Mouse (Mus musculus) right cerebral cortex, postnatal 10 days (tissue): ENCODE results near the gene Ttc25.
"Not testable (repeated sequence)": the region's sequence is repeated elsewhere in the genome, so short reads cannot be mapped to it uniquely, and the experiment has no call there.

ENCODE experiments used
- DNase-seq, 2 experiments: peaks; one replicate each; pipeline ENCODE4 v3.0.0; 2021; ENCODE audit warnings: low spot score in 2 of 2

Gene Ttc25

DNA sequence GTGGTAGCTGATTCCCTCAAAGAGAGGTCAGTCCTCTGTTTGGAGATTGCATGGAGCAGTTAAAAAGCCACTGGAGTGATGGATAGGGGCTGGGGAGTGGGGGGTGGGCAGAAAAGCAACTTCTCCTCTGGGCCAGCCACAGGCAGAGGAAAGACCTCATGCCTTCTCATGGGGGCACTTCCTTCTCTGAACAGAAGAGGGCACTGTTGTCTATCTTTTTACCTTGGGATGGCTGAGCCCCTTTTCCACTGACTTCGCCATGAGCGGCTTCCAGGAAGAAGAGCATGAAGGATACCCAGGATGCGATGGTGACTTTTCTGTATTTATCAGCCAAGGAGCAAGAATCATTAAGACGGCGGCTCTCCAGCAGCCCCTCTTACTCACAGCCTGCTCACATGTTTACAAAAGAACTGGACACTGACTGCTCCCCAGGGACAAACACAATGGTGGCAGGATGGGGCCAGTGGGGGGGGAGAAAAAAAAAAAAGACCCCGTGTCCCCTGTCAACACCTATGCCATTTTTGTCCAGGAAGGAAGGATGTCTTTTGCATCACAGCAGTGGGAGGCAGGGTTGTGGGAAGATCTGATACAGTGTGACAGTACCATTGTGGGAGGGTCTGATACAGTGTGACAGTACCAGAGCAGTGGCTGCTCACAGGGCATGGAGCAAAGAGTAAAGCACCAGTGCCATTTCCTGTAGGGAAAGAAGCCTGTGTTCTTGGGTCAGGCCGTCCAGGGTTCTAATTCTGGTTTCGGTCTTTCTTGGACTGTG, 25.2 kb downstream of the Ttc25 start:
- DNase-seq = peak; percentile 81 to 85

DNA sequence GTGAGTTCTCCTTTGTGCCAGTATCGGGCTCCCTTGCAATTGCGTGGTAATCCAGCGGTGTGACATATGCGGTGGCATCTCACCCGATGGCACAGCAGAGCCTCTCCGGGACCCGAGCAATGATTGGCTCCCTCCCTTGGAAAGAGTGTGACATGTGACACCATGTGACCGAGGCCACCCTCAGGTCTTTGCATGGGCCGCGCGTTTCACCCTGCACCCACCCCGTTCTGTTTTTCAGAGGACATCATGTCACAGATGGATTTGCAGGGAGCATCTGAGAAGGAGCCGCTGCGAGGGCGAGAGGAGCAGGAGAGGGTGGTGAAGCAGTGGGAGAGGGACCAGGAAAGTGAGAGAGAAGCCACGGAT, 25.8 kb downstream of the Ttc25 start:
- DNase-seq = peak; percentile 57 to 59

DNA sequence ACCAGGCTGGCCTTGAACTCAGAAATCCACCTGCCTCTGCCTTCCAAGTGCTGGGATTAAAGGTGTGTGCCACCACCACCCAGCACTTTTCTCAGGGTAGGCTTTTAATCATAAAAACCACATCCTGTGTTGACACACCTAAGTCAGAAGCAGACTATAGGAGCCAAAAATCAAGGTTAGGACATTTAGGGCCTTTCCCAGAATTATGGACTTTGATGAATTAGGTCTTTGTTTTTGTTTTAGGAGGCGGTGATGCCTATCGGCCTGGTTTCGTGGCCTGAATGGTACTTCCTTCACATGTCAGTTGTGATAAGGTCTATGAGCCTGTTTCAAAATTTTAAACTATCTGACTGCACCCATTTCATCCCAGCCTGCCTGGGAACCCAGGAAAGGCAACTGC, 28.8 kb downstream of the Ttc25 start:
- no peak for DNase-seq

DNA sequence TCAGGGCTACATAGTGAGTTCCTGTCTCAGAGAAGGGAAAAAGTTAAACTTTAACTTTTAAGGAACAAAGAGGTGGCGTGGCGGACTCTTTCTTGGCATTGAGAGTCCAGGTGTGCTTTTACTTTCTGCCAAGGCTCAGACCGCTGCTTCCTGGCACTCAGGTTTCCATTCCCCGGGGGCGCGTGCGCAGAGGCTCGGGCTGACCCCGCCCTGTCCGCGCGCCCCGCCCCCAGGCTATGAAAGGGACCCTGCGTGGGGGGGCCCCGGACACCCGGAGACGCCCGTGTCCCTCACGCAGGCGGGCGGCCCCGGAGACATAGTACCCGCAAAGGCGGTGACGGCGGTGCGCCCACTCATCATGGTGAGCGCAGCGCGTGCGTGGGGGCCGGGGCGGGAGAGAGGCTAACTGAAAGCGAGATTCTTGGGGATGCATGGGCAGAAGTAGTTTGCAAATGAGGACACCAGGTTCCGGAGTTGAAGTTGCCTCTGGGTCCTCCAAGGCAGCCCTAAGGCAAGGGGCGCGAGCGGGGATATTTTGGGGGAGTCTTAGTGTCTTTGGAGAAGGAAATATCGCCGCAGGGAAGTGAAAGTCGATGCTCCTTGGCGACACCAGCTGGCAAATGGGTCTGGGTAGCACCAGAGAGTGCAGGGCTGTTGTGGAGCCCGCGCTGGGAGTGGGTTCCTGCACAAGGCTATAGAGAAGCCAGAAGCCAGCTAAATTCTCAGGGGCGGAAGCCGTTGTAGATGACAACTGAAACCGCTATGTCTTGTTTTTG, 29.5 kb downstream of the Ttc25 start, which contains the start of gene Cnp:
TSS of gene Cnp (plus strand) at position 197 of the 776 bp plus-strand sequence.
- DNase-seq = peak; percentile 77 to 80

DNA sequence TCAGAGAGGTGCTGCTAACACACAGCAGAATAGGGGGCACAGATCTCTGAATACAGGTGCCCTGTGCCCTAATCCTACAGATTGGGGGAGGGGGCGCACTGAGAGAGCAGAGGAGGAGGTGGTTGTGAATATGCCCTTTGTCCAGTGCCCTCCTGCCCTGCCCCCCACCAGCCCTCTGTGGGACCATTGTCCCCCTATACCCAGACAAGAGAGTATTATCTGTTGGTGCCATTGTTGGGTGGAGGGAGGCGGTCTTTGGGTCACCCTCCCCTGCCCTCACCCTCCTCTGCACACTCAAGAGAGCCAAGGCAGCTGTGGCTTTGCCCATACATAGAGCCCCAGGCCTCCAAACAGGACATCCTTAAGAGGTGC, 30.1 kb downstream of the Ttc25 start:
- DNase-seq = peak in 1 of 2 experiments; percentile 49

DNA sequence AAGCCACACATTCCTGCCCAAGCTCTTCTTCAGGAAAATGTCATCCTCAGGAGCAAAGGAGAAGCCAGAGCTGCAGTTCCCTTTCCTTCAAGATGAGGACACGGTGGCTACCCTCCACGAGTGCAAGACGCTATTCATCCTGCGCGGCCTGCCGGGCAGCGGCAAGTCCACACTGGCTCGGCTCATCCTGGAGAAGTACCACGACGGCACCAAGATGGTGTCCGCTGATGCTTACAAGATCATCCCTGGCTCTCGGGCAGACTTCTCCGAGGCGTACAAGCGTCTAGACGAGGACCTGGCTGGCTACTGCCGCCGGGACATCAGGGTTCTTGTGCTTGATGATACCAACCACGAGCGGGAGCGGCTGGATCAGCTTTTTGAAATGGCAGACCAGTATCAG, 30.8 kb downstream of the Ttc25 start:
- no peak for DNase-seq

DNA sequence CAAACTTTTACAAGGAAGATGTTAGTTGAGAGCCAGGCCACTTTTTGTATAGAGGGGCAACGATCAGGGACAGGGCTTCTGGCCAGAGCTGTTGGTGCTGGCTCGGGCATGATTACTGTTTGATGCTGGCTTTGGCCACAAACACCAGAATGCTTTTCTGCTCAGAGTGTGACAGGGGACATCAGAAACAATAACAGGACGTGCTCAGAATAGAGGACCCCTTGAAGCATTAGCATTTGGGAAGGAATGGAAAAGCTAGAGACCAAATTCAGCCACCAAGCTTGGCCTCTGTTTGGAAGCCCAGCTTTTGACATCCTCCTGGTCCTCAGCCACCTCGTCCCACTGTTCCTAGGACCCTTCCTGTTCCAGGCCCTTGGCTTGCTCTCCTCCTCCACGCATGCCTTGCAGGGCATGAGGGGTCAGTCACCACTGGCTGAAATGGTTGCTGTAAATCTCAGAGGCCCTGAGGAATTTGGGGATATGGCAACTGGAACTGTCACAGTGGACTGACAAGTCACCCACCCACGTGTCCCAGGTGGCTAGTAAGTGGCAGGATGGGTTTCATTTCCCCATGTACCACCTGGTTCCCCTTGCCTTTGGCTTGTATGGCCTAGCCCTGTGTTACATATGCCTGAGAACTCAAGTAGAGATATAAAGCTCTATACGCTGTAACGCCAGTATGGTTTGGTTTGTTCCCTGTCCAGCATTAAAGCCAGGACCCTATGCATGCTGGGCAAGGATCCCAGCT, 32.6 kb downstream of the Ttc25 start:
- DNase-seq = peak in 1 of 2 experiments; percentile 47

DNA sequence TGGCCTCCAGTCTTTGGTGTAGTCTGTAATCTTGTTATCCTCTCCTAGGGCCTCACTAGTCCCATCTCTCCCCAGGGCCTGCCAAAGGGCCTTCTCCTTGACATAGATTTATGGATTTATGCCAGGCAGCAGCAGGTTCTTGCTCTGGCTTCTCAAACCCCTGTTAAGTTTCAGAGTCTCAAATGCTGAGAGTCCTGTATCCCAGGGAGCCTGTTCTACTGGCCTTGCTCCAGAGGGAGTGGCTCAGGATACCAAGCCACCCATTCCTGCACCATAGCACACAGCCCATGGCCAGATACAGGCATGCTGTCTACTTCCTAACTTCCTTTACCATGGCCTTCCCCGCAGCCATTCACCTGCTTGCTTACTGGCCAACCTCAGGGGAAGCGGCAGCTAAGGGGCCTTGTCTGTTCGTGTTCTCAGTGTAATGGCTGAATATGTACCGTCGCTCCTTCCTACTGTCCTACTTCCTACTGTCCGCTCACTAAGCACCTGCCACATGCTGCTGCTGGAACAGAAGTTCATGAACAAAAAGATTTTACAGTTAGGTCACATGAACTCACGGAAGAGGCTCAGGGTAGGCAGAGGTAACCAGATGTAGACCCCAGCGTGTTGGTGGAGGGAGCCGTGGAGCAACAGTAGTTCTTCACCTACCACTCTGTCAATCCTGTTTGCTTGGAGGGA, 33.9 kb downstream of the Ttc25 start:
- DNase-seq = no peak

DNA sequence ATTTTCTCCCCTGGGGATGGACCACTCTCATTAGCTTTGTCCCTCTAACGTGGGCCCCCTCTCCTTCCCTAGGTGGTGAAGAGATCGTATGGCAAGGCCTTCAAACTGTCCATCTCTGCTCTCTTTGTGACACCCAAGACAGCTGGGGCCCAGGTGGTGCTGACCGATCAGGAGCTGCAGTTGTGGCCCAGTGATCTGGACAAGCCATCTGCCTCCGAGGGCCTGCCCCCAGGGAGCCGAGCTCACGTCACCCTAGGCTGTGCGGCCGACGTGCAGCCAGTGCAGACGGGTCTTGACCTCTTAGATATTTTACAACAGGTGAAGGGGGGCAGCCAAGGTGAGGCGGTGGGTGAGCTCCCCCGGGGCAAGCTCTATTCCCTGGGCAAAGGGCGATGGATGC, 34.9 kb downstream of the Ttc25 start:
- DNase-seq = no peak

DNA sequence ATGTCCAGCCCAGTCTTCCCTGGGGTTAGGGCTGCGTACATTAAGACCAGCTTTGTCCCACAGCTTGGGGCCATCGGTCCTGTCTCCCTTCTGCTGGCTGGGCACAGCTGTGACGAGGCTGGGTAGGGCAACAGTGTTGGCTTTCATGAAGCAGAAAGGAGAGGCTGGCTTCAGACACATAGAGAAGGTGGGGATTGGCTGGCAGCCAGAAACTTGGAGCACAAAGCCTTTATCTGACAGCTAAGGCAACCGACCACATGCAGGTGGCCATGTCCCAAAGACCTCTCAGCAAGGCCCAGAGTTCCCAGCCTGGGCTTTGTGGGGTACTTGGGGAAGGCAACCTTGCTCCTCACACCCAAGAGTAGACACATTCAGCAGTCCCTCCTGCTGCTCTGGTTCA, 36.3 kb downstream of the Ttc25 start:
- peak; percentile 75 to 76 for DNase-seq

DNA sequence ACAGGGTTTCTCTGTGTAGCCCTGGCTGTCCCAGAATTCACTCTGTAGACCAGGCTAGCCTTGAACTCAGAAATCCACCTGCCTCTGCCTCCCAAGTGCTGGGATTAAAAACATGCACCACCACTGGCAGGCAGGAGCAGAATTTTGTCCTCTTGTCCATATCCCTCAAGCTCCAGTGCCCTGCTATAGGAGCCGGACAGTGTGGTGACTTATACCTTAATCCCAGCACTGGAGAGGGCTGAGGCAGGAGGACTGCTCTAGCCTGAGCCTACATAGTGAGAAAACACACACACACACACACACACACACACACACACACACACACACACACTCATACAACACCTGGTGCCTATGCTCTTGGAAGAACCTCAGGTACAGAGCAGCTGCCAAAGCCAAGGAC, 37.0 kb downstream of the Ttc25 start:
- not testable (repeated sequence) for DNase-seq

DNA sequence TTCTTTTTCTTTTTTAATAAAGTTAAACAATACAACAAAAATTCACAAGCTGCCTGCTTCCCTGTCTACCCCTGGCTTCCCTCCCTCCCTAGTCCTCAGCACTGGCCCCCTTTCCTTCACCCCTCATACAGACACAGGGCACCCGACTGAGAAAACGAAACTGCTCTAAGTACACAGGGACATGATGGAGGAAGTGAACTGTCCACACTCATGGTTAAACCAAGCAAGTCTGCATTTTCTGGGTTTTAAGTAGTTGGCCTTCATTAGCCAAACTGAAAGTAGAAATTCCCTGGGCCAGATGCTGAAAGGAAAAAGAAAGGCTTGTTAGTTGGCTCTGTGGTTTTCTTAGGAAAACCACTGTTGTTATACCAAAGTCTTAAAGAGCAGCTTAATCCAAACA, 37.4 kb downstream of the Ttc25 start:
- DNase-seq = no peak

DNA sequence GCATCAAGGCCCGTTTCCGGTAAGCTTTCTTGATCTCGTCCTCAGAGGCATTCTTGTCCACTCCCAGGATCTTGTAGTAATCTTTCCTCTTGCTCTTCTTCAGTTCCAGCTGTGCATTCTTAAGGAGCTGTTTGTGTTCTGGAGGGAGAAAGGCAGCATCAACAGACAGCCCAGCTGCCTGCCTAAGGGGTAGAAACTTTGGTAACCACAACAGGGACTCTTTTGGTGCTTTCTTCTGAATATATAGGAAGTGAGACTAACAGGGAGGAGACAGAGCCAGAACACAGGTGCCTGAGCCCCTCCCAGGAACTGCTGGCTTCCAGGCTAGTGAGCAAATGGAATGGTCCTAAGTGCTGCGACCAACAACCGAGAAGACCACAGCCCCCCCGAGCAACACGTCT, 39.2 kb downstream of the Ttc25 start:
- DNase-seq = no peak

DNA sequence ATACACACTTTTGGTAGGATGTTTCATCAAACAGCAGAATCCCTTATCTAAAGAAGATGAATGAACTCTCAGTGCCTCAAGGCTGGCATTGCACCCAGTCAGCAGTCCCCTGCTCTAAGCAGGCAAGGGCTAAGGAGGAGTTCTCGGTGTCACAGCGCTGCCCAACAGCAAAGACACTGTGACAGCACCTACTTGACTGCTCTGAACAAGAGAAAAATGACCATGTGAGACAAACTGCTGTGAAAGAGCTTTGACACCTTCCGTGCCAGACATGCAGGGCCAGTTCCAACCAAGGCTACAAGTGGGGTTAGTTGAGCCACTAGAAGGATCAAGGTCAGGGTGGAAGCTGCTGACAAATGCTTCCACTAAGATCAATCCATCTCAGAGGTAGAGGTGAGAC, 39.7 kb downstream of the Ttc25 start:
- no peak for DNase-seq

DNA sequence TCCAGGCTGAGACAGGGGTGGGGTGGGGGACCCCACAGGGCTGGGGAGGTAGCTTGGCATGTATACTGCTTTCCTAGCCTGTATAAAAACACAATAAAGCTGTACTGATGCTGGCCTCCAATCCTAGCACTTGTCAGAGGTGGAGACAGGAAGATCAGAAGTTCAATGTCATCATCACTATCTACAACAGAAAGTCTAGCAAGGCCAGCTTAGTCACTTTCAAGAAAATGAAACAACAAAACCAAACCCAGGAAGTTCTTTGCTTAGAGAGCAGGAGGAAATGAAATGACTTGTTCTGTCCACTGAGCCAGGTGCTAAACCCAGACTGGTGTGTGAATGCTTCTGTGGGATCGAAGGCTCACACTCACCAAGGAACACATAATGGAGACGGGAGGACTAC, 43.1 kb downstream of the Ttc25 start:
- no peak for DNase-seq

DNA sequence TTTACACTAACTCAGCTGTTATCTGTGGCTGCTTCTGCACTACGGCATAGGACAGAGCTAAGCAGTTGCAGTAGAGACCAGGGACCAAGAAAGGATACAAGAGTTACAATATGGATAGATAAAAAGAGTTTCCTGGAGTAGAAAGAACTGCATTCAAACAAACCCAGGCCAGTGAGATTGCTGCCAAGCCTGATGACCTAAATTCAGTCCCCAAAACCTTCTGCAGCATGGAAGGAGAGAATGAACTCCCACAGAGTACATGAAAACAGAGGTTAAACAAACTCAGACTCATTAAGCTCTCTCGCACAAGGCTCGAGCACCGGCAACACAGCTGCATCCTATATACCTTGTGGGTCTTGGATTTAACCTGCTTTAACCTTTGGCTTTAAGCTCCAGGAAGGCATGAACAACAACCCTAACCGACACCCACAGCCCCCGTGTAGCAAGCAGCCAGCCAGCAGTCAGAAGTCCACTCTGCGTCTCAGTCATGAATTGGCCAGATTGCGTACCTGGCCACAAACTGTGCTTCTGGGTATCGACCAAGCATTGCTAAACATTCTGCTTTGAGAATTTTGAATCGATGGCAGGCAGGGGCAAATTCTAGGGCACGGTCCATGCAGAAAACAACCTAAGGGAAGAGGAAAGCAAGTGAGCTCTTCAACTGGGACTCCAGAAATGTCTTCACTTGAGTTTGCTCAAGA, 47.1 kb downstream of the Ttc25 start:
- DNase-seq = no peak

DNA sequence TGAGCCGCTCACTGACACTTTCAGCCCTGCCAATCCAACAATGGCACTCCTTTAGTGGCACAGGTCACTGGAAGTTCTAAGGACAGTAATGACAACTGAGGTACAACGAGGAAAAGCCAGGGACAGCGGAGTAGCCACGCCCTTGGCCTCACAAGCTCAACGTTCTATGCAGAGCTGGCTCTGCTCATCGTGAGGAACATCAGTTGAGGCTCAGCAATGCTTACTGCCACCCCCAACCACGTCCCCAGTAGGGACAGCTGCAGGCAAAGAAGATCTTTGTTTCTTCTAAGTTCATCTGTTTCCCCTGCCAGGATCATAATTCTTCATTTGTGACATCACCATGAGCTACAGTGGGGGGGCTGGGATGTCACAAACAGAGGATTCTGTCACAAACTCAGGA, 49.2 kb downstream of the Ttc25 start:
- DNase-seq = no peak

DNA sequence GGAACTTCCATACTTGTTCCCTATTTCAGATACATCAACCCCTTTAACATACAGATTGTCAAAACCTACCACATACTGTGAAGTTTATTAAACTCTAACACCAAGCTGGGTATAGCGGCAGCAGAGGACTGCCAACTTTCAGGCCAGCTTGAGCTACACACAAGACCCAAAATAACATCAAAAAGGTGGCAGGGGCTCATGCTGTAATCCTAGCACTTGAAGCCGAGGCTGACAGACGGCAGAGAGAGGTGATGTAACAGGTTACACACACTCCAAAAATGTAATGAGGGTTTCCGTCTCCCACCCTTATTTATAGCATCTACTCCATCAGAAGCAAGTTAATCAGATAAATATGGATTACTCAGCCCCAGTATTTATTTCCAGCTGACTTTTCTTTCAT, 50.1 kb downstream of the Ttc25 start:
- DNase-seq = no peak

DNA sequence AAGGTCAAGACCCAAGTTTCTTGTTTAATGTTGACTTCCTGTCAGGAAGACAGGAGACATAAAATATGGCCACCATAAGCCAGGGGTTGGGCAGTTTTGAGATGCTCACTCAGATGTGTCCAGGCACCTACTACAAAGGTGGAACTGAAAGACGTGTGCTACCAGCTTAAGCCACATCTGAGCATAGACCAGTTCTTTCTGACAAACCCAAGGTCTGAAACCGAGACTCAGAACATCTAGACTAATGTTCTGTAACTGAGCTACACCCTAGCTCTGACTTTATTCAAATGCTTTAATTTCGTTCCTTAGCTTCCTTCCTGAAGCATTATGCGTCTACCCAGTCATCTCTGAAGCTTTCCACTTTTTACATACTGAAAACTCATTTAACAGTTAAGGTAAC, 52.7 kb downstream of the Ttc25 start:
- DNase-seq = no peak

DNA sequence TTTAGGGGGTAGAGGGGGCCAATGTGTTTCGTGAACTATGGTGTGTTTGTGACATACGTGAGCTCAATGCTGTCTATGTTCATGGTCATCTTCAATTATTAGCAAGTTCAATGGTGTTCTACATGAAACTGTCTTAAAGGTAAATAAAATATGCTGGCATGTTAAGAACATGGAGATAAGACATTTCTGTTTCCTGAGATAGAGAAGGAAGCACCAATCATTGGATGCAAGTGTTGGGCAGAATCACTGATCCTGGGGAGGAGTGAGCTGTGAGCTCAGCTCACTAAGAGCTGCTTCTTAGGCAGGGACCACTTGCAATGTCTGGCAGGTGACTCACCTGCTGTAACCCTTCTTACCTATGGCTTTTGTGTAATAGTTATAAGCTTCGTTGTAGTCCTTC, 56.0 kb downstream of the Ttc25 start:
- no peak for DNase-seq

DNA sequence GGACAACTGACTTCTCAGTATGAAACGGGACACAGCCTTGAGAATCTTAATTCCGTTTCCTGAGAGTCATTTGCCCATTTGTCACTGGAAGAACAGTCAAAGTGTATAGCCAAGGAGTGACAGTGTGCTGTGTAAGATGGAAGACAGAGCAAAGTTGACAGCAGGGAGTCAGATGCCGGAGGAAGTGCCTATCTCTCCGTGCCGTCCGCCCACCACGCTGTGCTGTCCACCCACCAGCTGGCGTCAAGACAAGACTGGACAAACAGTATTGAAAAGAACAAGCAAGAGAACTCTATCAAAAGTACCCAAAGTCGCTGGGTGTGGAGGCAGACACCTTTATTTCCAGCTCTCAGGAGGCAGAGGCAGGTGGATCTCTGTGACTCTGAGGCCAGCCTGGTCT, 57.7 kb downstream of the Ttc25 start:
- DNase-seq = no peak
